Mouse (Mus musculus) heart, adult 8-10 months (tissue): ENCODE results near the gene Nat8f7. TPM values are rescaled to one million over a fixed set of nuclear protein-coding genes. Genes with fewer than 3 reads are reported as not detected.
"Not testable (repeated sequence)": the region's sequence is repeated elsewhere in the genome, so short reads cannot be mapped to it uniquely, and the experiment has no call there.

Source experiments
- DNase-seq: peaks from one replicate; pipeline ENCODE4 v3.0.0; 2022; ENCODE audit warnings: low spot score
- microRNA-seq: library from miRNA; unstranded; fragments of <30 nt; microRNA quantifications from one replicate; pipeline ENCODE4 v1.2.0, GENCODE M21; 2022
- total RNA-seq, 4 experiments: library from RNA; stranded (reverse); gene quantifications; 2 replicates each; pipeline ENCODE4 v1.2.4; 2022

Gene Nat8f7
- total RNA-seq = under 1 TPM in 2 of 4 experiments, not detected in 2; 0.30 to 0.72 TPM

DNA sequence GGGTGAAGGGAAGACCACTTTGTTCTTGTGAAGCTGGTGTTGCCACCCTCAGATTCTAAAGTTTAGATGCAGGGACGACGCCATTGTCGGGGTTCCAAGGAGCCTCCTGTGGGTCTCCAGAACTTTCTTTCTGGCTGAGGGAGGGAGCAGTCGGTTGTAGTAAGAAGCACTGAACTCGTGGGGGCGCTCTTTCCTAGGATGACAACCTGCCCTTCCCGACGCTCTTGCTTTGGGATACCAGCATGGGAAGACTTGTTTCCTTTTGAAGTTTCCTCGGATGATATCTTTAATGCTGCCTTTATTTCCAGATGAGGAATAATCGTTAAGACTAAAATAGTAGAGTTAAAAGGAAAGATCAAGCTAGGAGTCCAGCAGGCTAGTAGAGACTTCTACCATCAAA is at the start of gene Nat8f7:
Nat8f7 (minus strand) TSS at position 101 of the 400 bp plus-strand sequence.
- DNase-seq = not testable (repeated sequence)

DNA sequence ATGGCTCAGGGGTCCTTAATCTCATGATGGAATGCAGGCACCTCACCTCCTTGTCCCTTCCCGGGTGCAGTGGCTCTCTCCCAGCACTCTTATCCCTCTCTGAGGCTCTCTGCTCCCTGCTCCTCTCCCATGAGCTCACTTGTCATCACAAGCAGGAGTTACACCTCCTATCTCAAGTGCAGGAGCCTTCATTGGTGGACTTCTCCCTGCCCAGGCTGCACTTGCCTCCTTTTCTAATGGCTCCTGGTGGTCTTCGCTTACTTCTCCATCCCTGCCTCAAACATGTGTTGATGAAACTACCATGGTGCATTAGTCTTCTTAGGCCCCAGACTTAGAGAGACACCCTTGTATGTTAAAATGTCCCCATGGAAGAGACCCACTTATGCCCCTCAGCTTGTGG is 49.7 kb upstream of the Nat8f7 start:
- DNase-seq = not testable (repeated sequence)

DNA sequence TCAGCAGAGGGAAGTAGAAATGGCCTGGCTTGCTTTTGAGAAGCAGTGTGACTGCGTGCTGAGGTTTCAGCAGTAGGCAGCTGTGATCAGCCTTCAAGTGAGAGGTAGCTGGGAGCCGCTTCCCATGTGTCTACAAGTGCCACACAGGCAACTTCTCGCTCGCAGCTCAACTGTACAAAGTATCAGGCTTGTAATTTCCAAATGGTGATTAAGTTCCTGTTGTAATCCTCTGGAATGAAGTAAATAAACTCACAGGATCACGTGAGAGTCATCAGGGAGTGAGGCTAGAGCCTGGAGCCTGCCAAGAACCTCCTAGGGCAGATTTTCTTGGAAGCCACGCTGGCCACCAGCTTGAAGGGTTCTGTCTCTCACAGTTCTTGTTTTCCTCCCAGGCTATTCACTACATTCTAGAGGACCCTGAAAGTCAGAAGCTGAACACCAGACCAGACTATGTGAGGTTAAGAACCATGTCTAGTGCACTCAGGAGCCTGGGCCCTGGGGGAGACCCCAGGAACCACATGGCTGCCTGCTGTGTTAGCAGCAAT is 42.8 kb upstream of the Nat8f7 start:
- DNase-seq = peak; percentile 5

DNA sequence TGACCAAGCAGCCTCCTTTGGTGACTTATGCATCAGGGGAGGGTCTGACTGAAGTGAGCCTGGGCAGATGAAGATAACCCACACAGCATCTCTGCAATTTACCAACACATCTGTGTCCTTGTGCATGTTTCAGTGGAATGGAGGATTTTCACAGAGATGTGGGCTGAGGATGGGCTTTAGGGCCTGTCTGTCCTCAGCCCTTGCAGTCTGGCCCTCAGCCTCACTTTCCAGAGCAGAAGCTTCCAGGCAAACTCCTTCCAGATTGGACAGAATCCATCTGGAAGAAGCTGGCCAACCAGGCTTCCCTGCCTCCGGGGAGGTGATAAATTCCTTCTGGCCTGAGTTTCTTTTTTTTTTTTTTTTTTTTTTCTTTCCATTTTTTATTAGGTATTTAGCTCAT is 3.4 kb downstream of the Nat8f7 start:
- not testable (repeated sequence) for DNase-seq

DNA sequence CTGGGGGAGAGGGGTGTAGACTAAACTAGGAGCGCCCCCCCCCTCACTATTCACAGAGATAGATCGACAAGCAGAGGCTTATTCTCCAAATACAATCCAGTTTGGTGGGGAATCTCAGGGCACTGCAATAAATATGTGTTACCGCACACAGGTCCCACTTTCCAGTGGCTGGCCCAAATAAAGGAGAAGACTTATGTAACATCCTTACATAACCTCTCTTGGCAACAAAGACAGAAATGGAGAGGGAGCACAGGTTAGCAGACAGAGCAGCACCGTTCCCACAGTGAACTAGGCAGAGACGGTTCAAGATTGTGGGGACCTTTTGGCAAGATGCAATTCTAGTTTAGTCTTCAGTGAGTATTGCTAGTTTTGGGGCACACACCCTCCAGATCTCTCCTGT is 3.8 kb downstream of the Nat8f7 start:
- not testable (repeated sequence) for DNase-seq

DNA sequence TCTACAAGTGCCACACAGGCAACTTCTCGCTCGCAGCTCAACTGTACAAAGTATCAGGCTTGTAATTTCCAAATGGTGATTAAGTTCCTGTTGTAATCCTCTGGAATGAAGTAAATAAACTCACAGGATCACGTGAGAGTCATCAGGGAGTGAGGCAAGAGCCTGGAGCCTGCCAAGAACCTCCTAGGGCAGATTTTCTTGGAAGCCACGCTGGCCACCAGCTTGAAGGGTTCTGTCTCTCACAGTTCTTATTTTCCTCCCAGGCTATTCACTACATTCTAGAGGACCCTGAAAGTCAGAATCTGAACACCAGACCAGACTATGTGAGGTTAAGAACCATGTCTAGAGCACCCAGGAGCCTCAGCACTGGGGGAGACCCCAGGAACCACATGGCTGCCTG is 11.1 kb downstream of the Nat8f7 start:
- DNase-seq = peak; percentile 41

Small RNA genes lying within 50 kb of the gene (microRNA-seq; reads per million reads assigned to microRNA genes)
- not detected for gene Gm27317

Other genes starting within 250 kb of the Nat8f7 start
- gene Fbxo41, start 210.2 kb downstream of the Nat8f7 start, total RNA-seq = under 1 TPM in 2 of 4 experiments, not detected in 2; 0.03 TPM
- not detected for gene Egr4, start 199.6 kb downstream of the Nat8f7 start, total RNA-seq
- 1 to 10 TPM; 2.0 to 2.1 (median 2.0) TPM for gene Alms1, start 125.7 kb downstream of the Nat8f7 start, total RNA-seq
- under 1 TPM; 0.41 to 0.66 (median 0.46) TPM for gene Nat8f3, start 52.5 kb upstream of the Nat8f7 start, total RNA-seq
- gene Nat8f6, start 107.7 kb upstream of the Nat8f7 start, total RNA-seq = under 1 TPM in 1 of 4 experiments, not detected in 3; 0.63 TPM
- not detected for gene Nat8f5, start 107.8 kb upstream of the Nat8f7 start, total RNA-seq
- not detected for gene Nat8, start 118.9 kb upstream of the Nat8f7 start, total RNA-seq
- under 1 TPM in 2 of 4 experiments, not detected in 2; 0.06 to 0.09 TPM for gene Nat8f2, start 156.0 kb upstream of the Nat8f7 start, total RNA-seq
- gene Nat8f4, start 191.7 kb upstream of the Nat8f7 start, total RNA-seq = 1 to 10 TPM in 2 of 4 experiments, under 1 TPM in 2; 0.80 to 1.6 (median 1.1) TPM
- gene Tprkb, start 198.7 kb upstream of the Nat8f7 start, total RNA-seq = 10 to 100 TPM; 12.3 to 14.6 (median 13.8) TPM
- 1 to 10 TPM; 1.8 to 4.6 (median 3.2) TPM for gene Nat8f1, start 202.5 kb upstream of the Nat8f7 start, total RNA-seq
- gene Dusp11, start 248.5 kb upstream of the Nat8f7 start, total RNA-seq = 10 to 100 TPM; 33.4 to 41.0 (median 37.0) TPM